Mouse (Mus musculus) liver, embryonic 11.5 days (tissue): Measurements from ENCODE around the gene Fer. TPM values are rescaled to one million over a fixed set of nuclear protein-coding genes. Genes with fewer than 3 reads are reported as not detected.

Source experiments
- ATAC-seq: fragments of 200-750 bp; cut with Nextera tagmentation; replicated peaks from 2 replicates; pipeline ENCODE4 v1.8.0; 2017; ENCODE audit warnings: moderate number of reproducible peaks, mild to moderate bottlenecking, moderate TSS enrichment, moderate library complexity; ENCODE audit not compliant: low FRiP score
- DNase-seq: peaks from one replicate; pipeline ENCODE4 v3.0.0-alpha.2; 2017; ENCODE audit warnings: low spot score
- H3K27ac ChIP-seq: fragments of 300-500 bp; sonication (generic); 2 replicates; pipeline ENCODE4 v1.5.1; 2014; ENCODE audit warnings: mild to moderate bottlenecking, low read depth, low read length, control low read depth
- H3K27me3 ChIP-seq: fragments of 300-500 bp; sonication (generic); replicated peaks from 2 replicates; pipeline ENCODE4 v1.6.1; 2014; ENCODE audit warnings: low read length, mixed read lengths; ENCODE audit not compliant: control insufficient read depth, insufficient read depth
- H3K36me3 ChIP-seq: fragments of 300-500 bp; sonication (generic); 2 replicates; pipeline ENCODE4 v1.6.1; 2014; ENCODE audit warnings: mild to moderate bottlenecking, low read length, moderate library complexity, mixed read lengths; ENCODE audit not compliant: control insufficient read depth, insufficient read depth
- H3K4me1 ChIP-seq: fragments of 300-500 bp; sonication (generic); replicated peaks from 2 replicates; pipeline ENCODE4 v1.6.1; 2014; ENCODE audit warnings: low read length, mixed read lengths; ENCODE audit not compliant: control insufficient read depth, insufficient read depth
- H3K4me2 ChIP-seq: fragments of 300-500 bp; sonication (generic); 2 replicates; pipeline ENCODE4 v1.6.1; 2014; ENCODE audit warnings: mild to moderate bottlenecking, control low read depth, moderate library complexity
- H3K4me3 ChIP-seq: fragments of 300-500 bp; sonication (generic); 2 replicates; pipeline ENCODE4 v1.5.1; 2014; ENCODE audit warnings: low read depth, low read length, control low read depth
- H3K9ac ChIP-seq: fragments of 300-500 bp; sonication (generic); 2 replicates; pipeline ENCODE4 v1.6.1; 2014; ENCODE audit warnings: low read depth, low read length, control low read depth
- H3K9me3 ChIP-seq: fragments of 300-500 bp; sonication (generic); 2 replicates; pipeline ENCODE4 v1.6.1; 2016; ENCODE audit warnings: low read length, inconsistent platforms, mixed read lengths; ENCODE audit not compliant: control insufficient read depth
- WGBS: fragments of 180-500 bp; shearing (Covaris S2); extraction: QIAGEN DNeasy Blood & Tissue Kit; methylation state at CpG from one replicate; pipeline ENCODE4 v1.1.7; 2014; 5-methylcytosine and 5-hydroxymethylcytosine counted together
- polyA plus RNA-seq: library from polyadenylated mRNA; unstranded; fragments of >200 nt; fragmentation: Nextera tagmentation; extraction: Ambion mirVana; gene quantifications from 2 replicates; pipeline ENCODE4 v1.2.1, GENCODE M21; 2014

Gene Fer
- polyA plus RNA-seq, 1 experiment from 2014 or later, result 24.7 TPM

- no peaks in the 10 kb centered on the region for H3K36me3 ChIP-seq
- ATAC-seq (no peak), DNase-seq (no peak)
- H3K4me2 ChIP-seq, result no peak overlapping the region
- no peaks in the 10 kb centered on the region for H3K4me1 ChIP-seq
- H3K9ac ChIP-seq, result no peak overlapping the region
- no peak overlapping the region for H3K27ac ChIP-seq
- H3K9me3 ChIP-seq, result no peaks in the 10 kb centered on the region
- no peaks in the 10 kb centered on the region for H3K27me3 ChIP-seq
- no peak overlapping the region for H3K4me3 ChIP-seq
- 58% methylated on average over 2 of the region's 2 CpGs for WGBS
Measured at GRCm38 (mm10) chr17:64172474-64172873, 309.6 kb downstream of the Fer start.

- ATAC-seq, result no peak
- 81% methylated on average over 5 of the region's 5 CpGs for WGBS
- H3K4me2 ChIP-seq, result no peak overlapping the region
Measured at GRCm38 (mm10) chr17:64180546-64180945, 317.7 kb downstream of the Fer start.

DNA sequence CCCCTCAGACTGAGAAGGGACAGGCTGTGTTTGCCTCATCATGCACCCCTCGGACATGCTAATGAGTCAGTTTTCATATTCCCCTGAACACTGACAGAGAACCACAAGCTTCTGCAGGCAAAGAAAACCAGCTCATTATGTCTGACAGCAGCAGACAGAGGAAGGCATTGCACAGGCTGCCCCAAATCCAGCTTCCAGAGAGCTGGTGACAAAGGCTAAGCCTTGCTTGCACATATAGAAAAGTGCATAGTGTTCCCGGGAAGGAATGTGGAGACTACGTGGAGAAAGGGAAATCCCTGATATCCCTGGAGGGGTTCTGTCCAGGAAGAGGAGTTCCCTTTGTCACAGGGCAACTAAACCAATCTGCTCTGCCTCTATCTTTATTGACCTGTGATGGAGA lies 318.4 kb downstream of the Fer start:
- ATAC-seq (no peak), DNase-seq (no peak)
- Histone ChIP-seq H3K36me3 (no peaks in the 10 kb centered on the region), H3K27me3 (no peaks in the 10 kb centered on the region), H3K9me3 (no peaks in the 10 kb centered on the region), H3K4me2 (no peak overlapping the region), H3K4me1 (no peaks in the 10 kb centered on the region), H3K9ac (no peak overlapping the region), H3K4me3 (no peak overlapping the region), H3K27ac (no peak overlapping the region)
- 75% methylated on average over 3 of the region's 3 CpGs for WGBS

More at GRCm38 (mm10) chr17:64180546-64180945, 317.7 kb downstream of the Fer start:
- Histone ChIP-seq H3K9ac (no peak overlapping the region), H3K4me1 (no peaks in the 10 kb centered on the region), H3K27me3 (no peaks in the 10 kb centered on the region), H3K9me3 (no peaks in the 10 kb centered on the region), H3K36me3 (no peaks in the 10 kb centered on the region), H3K4me3 (no peak overlapping the region), H3K27ac (no peak overlapping the region)
- no peak for DNase-seq

DNA sequence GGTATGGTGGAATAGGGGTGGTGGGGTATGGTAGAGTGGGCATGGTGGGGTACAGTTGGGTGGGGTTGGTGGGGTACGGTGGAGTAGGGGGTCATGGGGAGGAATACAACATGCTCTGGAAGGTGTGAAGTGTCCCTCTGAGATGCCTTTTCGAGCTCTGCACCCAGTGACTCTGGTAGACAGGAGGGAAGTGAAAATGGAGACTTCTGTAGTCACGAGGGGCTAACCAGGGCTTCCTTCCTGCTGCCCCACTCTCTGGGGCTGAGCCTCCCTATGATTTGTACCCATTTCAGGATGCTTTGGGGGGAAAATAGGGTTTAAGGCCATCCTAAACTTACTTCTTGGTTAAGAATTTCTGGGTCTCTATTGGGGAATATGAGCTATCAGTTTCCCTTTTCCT lies 319.7 kb downstream of the Fer start:
- Histone ChIP-seq H3K4me2 (no peak overlapping the region), H3K36me3 (no peaks in the 10 kb centered on the region), H3K9me3 (no peaks in the 10 kb centered on the region), H3K9ac (no peak overlapping the region), H3K27me3 (no peaks in the 10 kb centered on the region), H3K4me1 (no peaks in the 10 kb centered on the region), H3K4me3 (no peak overlapping the region), H3K27ac (no peak overlapping the region)
- no peak for ATAC-seq
- no peak for DNase-seq
- 82% methylated on average over 3 of the region's 3 CpGs for WGBS

DNA sequence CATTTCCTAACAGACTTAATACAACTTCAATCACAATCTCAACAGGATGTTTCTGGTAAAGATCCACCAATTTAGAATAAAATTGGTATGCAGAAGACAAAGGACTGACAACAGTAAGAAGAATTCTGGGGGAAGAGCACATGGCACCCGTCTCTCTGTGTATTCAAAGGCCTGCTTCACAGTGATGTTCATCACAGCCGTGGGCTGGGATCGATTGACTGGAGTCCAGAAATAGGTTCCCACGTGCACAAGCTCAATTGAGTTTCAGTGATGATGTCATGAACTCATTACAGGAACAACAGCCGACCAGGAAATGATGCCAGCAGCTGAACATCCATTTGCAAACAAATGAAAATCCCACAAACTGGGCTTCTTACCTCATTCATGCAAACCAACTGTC lies 320.3 kb downstream of the Fer start:
- no peaks in the 10 kb centered on the region for H3K9me3 ChIP-seq
- DNase-seq, result no peak
- no peak overlapping the region for H3K4me2 ChIP-seq
- H3K36me3 ChIP-seq, result no peaks in the 10 kb centered on the region
- H3K27me3 ChIP-seq, result no peaks in the 10 kb centered on the region
- no peak overlapping the region for H3K4me3 ChIP-seq
- no peak overlapping the region for H3K27ac ChIP-seq
- H3K4me1 ChIP-seq, result no peaks in the 10 kb centered on the region
- no peak for ATAC-seq
- 61% methylated on average over 5 of the region's 5 CpGs for WGBS
- no peak overlapping the region for H3K9ac ChIP-seq

Other genes with a start within 250 kb of the Fer start
- 1.8 and 2.7 TPM in 2 replicates for gene A930002H24Rik, start 729 bp downstream of the Fer start, polyA plus RNA-seq